ENCODE assay signal across 22 mouse cellular contexts in the genomic region with DNA sequence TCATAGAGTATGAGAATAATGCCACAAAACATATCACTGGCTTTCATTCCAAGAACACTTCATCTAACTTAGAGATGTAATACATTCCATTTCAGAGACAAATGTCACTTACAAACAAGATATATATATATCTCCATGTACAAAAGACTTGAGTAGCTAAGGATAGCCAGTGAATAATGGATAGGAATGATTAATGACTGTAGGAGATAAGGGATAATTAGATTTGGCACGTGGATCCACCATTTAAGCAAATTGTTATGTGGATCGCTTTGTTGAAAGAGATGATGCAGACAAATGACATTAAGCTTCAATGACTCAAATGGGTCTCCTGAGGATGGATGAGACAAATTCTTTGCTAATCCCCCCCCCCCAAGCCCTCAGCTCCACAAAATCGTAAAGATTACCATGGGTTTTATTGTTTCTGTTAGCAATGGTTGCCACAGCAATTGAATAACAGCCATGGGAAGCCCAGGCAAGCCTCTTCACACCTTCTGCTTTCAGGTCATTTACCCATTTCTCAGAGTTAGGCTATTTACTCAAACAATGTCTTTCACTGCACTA. TPM values are rescaled to one million over a fixed set of nuclear protein-coding genes. Genes with fewer than 3 reads are reported as not detected.
"Had no signal": no experiment of that assay in that cellular context is flagged by ENCODE, and none has a peak within 500 bp of the region (broad histone marks: within the 10 kb centered on the region; RNA-seq: fewer than 3 reads in every experiment).

No protein-coding gene starts in this region.

- ATAC-seq: intestine, postnatal 0 days; liver, postnatal 0 days; lung, postnatal 0 days; midbrain, embryonic 13.5 days had no signal

- H3K9me3 ChIP-seq: limb, embryonic 12.5 days; limb, embryonic 15.5 days; midbrain, embryonic 10.5 days; midbrain, embryonic 13.5 days had no signal

- H3K9ac ChIP-seq: limb, embryonic 12.5 days; limb, embryonic 15.5 days; liver, embryonic 14.5 days; liver, postnatal 0 days; lung, embryonic 14.5 days; midbrain, embryonic 13.5 days had no signal

- H3K4me1 ChIP-seq: limb, embryonic 12.5 days; limb, embryonic 15.5 days; midbrain, embryonic 10.5 days; midbrain, embryonic 13.5 days had no signal

- H3K27ac ChIP-seq: kidney, postnatal 0 days; limb, embryonic 12.5 days; limb, embryonic 15.5 days; liver, embryonic 14.5 days; macrophage; midbrain, embryonic 10.5 days; midbrain, embryonic 13.5 days; stomach, postnatal 0 days had no signal

- H3K27me3 ChIP-seq: limb, embryonic 12.5 days; limb, embryonic 15.5 days; midbrain, embryonic 13.5 days had no signal

- DNase-seq: kidney, adult 2 months; kidney, postnatal 25 days; layer of hippocampus, postnatal 36 days; left cerebral cortex, postnatal 4 days; liver, postnatal 0 days; lung, embryonic 14.5 days; right cerebral cortex, adult 18-20 months; right cerebral cortex, postnatal 14 days; right cerebral cortex, postnatal 4 days; thymus, postnatal 25 days had no signal

- H3K4me2 ChIP-seq: limb, embryonic 12.5 days; limb, embryonic 15.5 days; liver, embryonic 11.5 days; lung, embryonic 14.5 days; midbrain, embryonic 13.5 days had no signal

- H3K4me3 ChIP-seq: limb, embryonic 12.5 days; limb, embryonic 15.5 days; midbrain, embryonic 10.5 days; midbrain, embryonic 13.5 days had no signal

- H3K36me3 ChIP-seq: limb, embryonic 12.5 days; limb, embryonic 15.5 days; midbrain, embryonic 10.5 days; midbrain, embryonic 13.5 days had no signal

RNA-seq across cellular contexts. Expression of gene Dpp10, which starts 59.0 kb away (rescaled TPM):
- total RNA-seq: megakaryocyte, adult 5-6 weeks had no signal
- polyA plus RNA-seq: liver, embryonic 11.5 days; liver, embryonic 14.5 days; liver, postnatal 0 days; lung, embryonic 14.5 days; lung, postnatal 0 days; macrophage had no signal
